Mouse (Mus musculus) liver, adult 2 months (tissue): ENCODE measurements around the gene Filip1.

Source experiments
- CTCF ChIP-seq: fragments of 200-500 bp; IDR thresholded peaks from 2 replicates; pipeline ENCODE4 v1.5.1; 2011; ENCODE audit warnings: low read depth, low read length, control low read depth
- POLR2A ChIP-seq: fragments of 200-500 bp; IDR thresholded peaks from 2 replicates; pipeline ENCODE4 v1.6.1; 2011; ENCODE audit warnings: low read length, control low read depth; ENCODE audit not compliant: insufficient read depth; ENCODE audit errors: extremely low read depth

DNA sequence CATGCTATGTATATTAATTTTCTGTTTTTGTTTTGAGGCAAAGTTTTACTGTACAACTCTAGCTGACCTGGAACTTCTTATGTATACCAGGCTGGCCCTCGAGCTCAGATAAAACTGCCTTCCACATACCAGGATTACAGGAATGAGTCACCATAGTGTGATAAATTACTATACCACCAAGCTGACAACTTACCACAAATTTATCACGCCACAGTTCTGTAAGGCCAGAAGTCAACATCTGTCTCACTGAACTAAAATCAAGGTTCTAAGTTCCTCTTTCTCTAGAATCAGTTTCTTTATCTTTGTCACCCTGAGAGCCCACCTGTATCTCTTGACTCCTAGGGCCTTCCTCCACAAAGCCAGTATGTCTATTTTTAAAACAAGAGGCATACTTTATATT, 45.0 kb upstream of the Filip1 start:
- no peak for TF ChIP-seq CTCF
- TF ChIP-seq POLR2A = no peak
